Comparison of ENCODE assay signal across 20 mouse cellular contexts in the genomic region with DNA sequence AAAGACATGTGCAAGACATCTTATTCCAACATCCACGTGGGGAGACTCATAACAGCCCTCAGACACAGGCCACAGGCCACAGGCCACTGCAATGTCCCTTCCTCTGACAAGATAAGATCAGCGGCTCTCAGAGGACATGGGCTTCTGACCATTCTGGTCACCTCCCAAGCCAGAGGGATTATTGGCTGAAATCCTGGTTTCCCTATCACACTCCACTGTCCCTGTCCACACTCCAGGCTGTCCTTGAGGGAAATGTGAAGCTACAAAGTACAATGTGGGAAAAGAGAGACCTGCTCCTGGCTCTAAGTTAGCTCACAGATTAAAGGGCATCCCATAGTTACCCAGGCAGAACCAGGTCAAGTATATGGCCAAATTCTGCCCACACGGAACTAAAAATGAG.
A peak's percentile ranks its signal among the peaks of the same experiment; 100 is the strongest.
DNase-seq lines count a peak whose midpoint lies in the region; ATAC-seq and TF ChIP-seq lines count a peak whose summit lies in the region.
"Had no signal": no experiment of that assay in that cellular context is flagged by ENCODE, and none has a peak within 500 bp of the region (broad histone marks: within the 10 kb centered on the region; RNA-seq: fewer than 3 reads in every experiment).

No protein-coding gene starts in this region.

- no peak overlapping the region for H3K27ac ChIP-seq in kidney, embryonic 16.5 days (ENCODE audit: low read length)
- no peak overlapping the region for H3K27ac ChIP-seq in stomach, postnatal 0 days (replicated peaks)
- H3K27ac ChIP-seq: forebrain, embryonic 12.5 days; hindbrain, embryonic 10.5 days; layer of hippocampus, adult 2 months; liver, embryonic 12.5 days; midbrain, embryonic 10.5 days had no signal

- ATAC-seq in kidney, embryonic 16.5 days (ENCODE audit: low FRiP score, low TSS enrichment) = no peak
- ATAC-seq in stomach, postnatal 0 days (ENCODE audit: low FRiP score, low TSS enrichment) = no peak
- ATAC-seq: CD4-positive, CD25-positive, alpha-beta regulatory T cell, adult 4 months; inflammation-experienced regulatory T-cells, adult 6 months; liver, embryonic 12.5 days had no signal

- peak; percentile 56 for DNase-seq in cerebellum, adult 11-12 months
- no peak for DNase-seq in cerebellum, adult 11 months
- peak; percentile 43 for DNase-seq in kidney, adult 11 months
- DNase-seq in cerebellum, adult 8-10 months = peak; percentile 40
- DNase-seq in heart, postnatal 14 days = peak; percentile 22 to 50
- DNase-seq in right cerebral cortex, postnatal 4 days = no peak
- DNase-seq in stomach, postnatal 0 days (ENCODE audit: low spot score) = no peak
- DNase-seq: left cerebral cortex, postnatal 4 days; lung, embryonic 14.5 days; lung, postnatal 4 days; thymus, postnatal 36 days had no signal

- intact Hi-C loops in heart, postnatal 14 days (cut with DNase I) = no loop called here

- H3K9ac ChIP-seq in kidney, embryonic 16.5 days (replicated peaks; ENCODE audit: low read length) = no peak overlapping the region
- H3K9ac ChIP-seq in stomach, postnatal 0 days (ENCODE audit: low read length) = no peak overlapping the region
- H3K9ac ChIP-seq: forebrain, embryonic 12.5 days; liver, embryonic 12.5 days; lung, embryonic 14.5 days had no signal

- H3K4me1 ChIP-seq in kidney, embryonic 16.5 days (ENCODE audit: insufficient read depth, low read length) = no peaks in the 10 kb centered on the region
- no peaks in the 10 kb centered on the region for H3K4me1 ChIP-seq in stomach, postnatal 0 days (replicated peaks; ENCODE audit: control insufficient read depth, insufficient read depth)
- H3K4me1 ChIP-seq: forebrain, embryonic 12.5 days; liver, embryonic 12.5 days; midbrain, embryonic 10.5 days had no signal

- no peak overlapping the region for H3K4me3 ChIP-seq in kidney, embryonic 16.5 days (ENCODE audit: low read length)
- H3K4me3 ChIP-seq in stomach, postnatal 0 days (ENCODE audit: low read depth, low read length) = no peak overlapping the region
- H3K4me3 ChIP-seq: forebrain, embryonic 12.5 days; hindbrain, embryonic 10.5 days; layer of hippocampus, adult 2 months; liver, embryonic 12.5 days; midbrain, embryonic 10.5 days had no signal

- TF ChIP-seq CTCF in stomach, postnatal 0 days (IDR thresholded peaks at IDR 0.05; ENCODE audit: low read depth) = no peak

- WGBS in kidney, embryonic 16.5 days = 72% methylated on average over 3 of the region's 3 CpGs
- WGBS in stomach, postnatal 0 days = 70% methylated on average over 3 of the region's 3 CpGs

- H3K27me3 ChIP-seq in kidney, embryonic 16.5 days (ENCODE audit: insufficient read depth, low read length) = no peaks in the 10 kb centered on the region
- H3K27me3 ChIP-seq in stomach, postnatal 0 days (ENCODE audit: control insufficient read depth, insufficient read depth, low read length) = no peaks in the 10 kb centered on the region
- H3K27me3 ChIP-seq: forebrain, embryonic 12.5 days had no signal

- H3K9me3 ChIP-seq in kidney, embryonic 16.5 days (ENCODE audit: low read length) = no peaks in the 10 kb centered on the region
- no peaks in the 10 kb centered on the region for H3K9me3 ChIP-seq in stomach, postnatal 0 days (ENCODE audit: control insufficient read depth, low read length)
- H3K9me3 ChIP-seq: forebrain, embryonic 12.5 days; G1E; hindbrain, embryonic 10.5 days; liver, embryonic 12.5 days; midbrain, embryonic 10.5 days had no signal

- no peaks in the 10 kb centered on the region for H3K36me3 ChIP-seq in kidney, embryonic 16.5 days (ENCODE audit: insufficient read depth, low read length)
- no peaks in the 10 kb centered on the region for H3K36me3 ChIP-seq in stomach, postnatal 0 days (ENCODE audit: control insufficient read depth, insufficient read depth, low read length)
- H3K36me3 ChIP-seq: forebrain, embryonic 12.5 days; G1E; hindbrain, embryonic 10.5 days; liver, embryonic 12.5 days; midbrain, embryonic 10.5 days had no signal

- no peak overlapping the region for H3K4me2 ChIP-seq in kidney, embryonic 16.5 days (replicated peaks; ENCODE audit: low read depth, low read length)
- no peak overlapping the region for H3K4me2 ChIP-seq in stomach, postnatal 0 days (replicated peaks; ENCODE audit: low read depth)
- H3K4me2 ChIP-seq: forebrain, embryonic 12.5 days; liver, embryonic 12.5 days; lung, embryonic 14.5 days had no signal

- no peak for TF ChIP-seq EP300 in stomach, postnatal 0 days (optimal IDR thresholded peaks at IDR 0.05)

Comparison
In these comparisons a context has a peak if more than half of its experiments do, and no peak if none do; other contexts are left out.
1. DNase-seq: peak in cerebellum, adult 11-12 months (single experiment), kidney, adult 11 months (single experiment), cerebellum, adult 8-10 months (single experiment) and heart, postnatal 14 days (2 of 2); none in cerebellum, adult 11 months (single experiment), right cerebral cortex, postnatal 4 days (single experiment) and stomach, postnatal 0 days (single experiment).